Mouse (Mus musculus) neutrophil, adult 5-6 weeks (primary cell): ENCODE results near the gene Zzef1. TPM values are rescaled to one million over a fixed set of nuclear protein-coding genes. Genes with fewer than 3 reads are reported as not detected.
A peak's percentile ranks its signal among the peaks of the same experiment; 100 is the strongest.

ENCODE experiments used
- ATAC-seq: fragments of 151-379, 151-347 bp; 2 replicates; pipeline ENCODE4 v1.8.0; 2017; ENCODE audit warnings: mild to moderate bottlenecking, moderate TSS enrichment; ENCODE audit not compliant: insufficient number of reproducible peaks, poor library complexity, low FRiP score, severe bottlenecking; ENCODE audit errors: extremely low read depth
- total RNA-seq: library from RNA; stranded (forward); fragments of 200-1000 nt; gene quantifications from 2 replicates; pipeline ENCODE4 v1.2.3, GENCODE M21; 2017

The Zzef1 gene
- total RNA-seq, 1 experiment from 2014 or later = 77.9 TPM

GRCm38 (mm10) chr11:72947840-72948239 is 151.8 kb downstream of the Zzef1 start:
- no peak for ATAC-seq

- no peak for ATAC-seq
Measured at GRCm38 (mm10) chr11:72948254-72948653, 152.2 kb downstream of the Zzef1 start.

GRCm38 (mm10) chr11:72951137-72952000 is 155.3 kb downstream of the Zzef1 start:
- ATAC-seq = no peak

GRCm38 (mm10) chr11:72952226-72952625 is 156.2 kb downstream of the Zzef1 start:
- ATAC-seq = no peak

GRCm38 (mm10) chr11:72952697-72953096 is 156.7 kb downstream of the Zzef1 start:
- no peak for ATAC-seq

GRCm38 (mm10) chr11:72953116-72953439 is 157.1 kb downstream of the Zzef1 start:
- no peak for ATAC-seq

GRCm38 (mm10) chr11:72953440-72954151 is 157.6 kb downstream of the Zzef1 start:
- peak; percentile 49 for ATAC-seq

- ATAC-seq = no peak; the same call in 1 of the 2 replicates
Measured at GRCm38 (mm10) chr11:72954216-72954615, 158.2 kb downstream of the Zzef1 start.

GRCm38 (mm10) chr11:72955339-72955974 is 159.4 kb downstream of the Zzef1 start:
- no peak for ATAC-seq

- peak; percentile 25; the same call in 1 of the 2 replicates for ATAC-seq
Measured at GRCm38 (mm10) chr11:72957318-72957717, 161.3 kb downstream of the Zzef1 start.

GRCm38 (mm10) chr11:72959924-72960679 is 164.1 kb downstream of the Zzef1 start:
- ATAC-seq = no peak

GRCm38 (mm10) chr11:72960723-72961071 is 164.7 kb downstream of the Zzef1 start:
- no peak for ATAC-seq

GRCm38 (mm10) chr11:72961072-72961980 is 165.3 kb downstream of the Zzef1 start, which contains the start of gene Atp2a3:
Gene Atp2a3 (plus strand): TSS chr11:72961169.
- peak; percentile 71 for ATAC-seq

- no peak for ATAC-seq
Measured at GRCm38 (mm10) chr11:72962378-72962777, 166.4 kb downstream of the Zzef1 start.

GRCm38 (mm10) chr11:72963058-72963788 is 167.2 kb downstream of the Zzef1 start:
- peak; percentile 33; the same call in 1 of the 2 replicates for ATAC-seq

- ATAC-seq = no peak; the same call in 1 of the 2 replicates
Measured at GRCm38 (mm10) chr11:72963789-72964294, 167.8 kb downstream of the Zzef1 start.

- ATAC-seq = no peak
Measured at GRCm38 (mm10) chr11:72974995-72975503, 179.0 kb downstream of the Zzef1 start.
